Mouse (Mus musculus) kidney, postnatal 14 days (tissue): ENCODE measurements around the gene Sult2b1.

Experiments
- DNase-seq: peaks from one replicate; pipeline ENCODE4 v3.0.0; 2022; ENCODE audit warnings: mixed read lengths

Gene Sult2b1

GRCm38 (mm10) chr7:45692364-45692763, 92.1 kb downstream of the Sult2b1 start:
- DNase-seq: no peak

- no peak for DNase-seq
Observed at GRCm38 (mm10) chr7:45689800-45690199, 94.7 kb downstream of the Sult2b1 start.

DNA sequence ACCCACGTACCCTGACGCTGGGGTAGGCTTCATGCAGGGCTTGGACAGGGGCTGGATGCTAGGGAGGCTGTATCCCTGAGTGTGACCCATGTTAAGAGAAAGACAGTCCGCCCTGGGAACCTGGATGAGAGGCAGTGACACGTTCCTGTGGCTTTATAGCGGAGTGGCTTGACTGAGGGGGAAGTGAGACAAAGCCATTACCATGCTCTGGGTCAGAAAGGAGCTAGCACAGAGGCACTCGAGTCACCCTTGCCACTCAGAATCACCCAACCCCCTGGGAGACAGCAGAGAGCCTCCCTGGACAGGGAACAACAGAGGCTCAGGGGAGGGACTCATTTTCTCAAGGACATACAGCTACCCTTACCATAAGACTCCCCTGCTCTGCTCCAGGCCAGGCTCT, 95.4 kb downstream of the Sult2b1 start:
- no peak for DNase-seq

DNA sequence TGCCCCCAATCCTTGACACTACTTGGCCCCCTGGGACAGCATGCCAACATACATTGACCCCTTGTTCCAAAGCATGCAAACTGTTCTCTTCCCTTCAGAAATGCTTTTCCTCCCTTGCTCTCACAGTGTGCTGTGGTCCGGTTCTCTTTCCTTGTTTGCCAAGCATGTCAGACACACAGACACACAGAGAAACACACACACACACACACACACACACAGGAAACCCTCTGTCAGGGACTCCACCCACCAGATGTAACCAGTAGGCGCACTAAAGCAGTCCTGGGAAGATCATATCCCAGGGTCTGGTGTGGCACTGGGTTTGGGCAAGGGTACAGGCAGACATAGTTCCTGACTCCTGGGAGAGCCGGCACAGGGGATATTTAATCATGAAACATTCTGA, 97.6 kb downstream of the Sult2b1 start:
- DNase-seq: no peak

DNA sequence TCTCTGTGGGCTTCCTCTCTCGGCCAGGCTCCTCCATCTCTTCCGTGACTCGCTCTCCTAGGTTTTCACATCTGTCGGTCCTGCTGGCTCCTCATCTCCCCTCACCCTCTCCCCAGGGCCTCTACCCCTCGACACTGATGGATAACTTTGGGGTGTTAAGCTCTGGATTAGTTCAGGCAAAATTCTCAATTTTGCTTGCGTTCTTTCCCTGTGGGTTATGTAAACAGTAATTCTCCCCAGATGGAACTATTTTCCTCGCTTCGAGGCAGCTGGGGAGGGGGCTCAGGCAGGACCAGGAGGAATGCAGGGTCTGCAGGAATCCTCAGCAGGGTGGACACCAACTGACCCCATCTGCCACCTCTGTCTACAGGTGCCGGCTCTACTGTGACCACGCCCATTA, 98.7 kb downstream of the Sult2b1 start:
- DNase-seq: no peak

DNA sequence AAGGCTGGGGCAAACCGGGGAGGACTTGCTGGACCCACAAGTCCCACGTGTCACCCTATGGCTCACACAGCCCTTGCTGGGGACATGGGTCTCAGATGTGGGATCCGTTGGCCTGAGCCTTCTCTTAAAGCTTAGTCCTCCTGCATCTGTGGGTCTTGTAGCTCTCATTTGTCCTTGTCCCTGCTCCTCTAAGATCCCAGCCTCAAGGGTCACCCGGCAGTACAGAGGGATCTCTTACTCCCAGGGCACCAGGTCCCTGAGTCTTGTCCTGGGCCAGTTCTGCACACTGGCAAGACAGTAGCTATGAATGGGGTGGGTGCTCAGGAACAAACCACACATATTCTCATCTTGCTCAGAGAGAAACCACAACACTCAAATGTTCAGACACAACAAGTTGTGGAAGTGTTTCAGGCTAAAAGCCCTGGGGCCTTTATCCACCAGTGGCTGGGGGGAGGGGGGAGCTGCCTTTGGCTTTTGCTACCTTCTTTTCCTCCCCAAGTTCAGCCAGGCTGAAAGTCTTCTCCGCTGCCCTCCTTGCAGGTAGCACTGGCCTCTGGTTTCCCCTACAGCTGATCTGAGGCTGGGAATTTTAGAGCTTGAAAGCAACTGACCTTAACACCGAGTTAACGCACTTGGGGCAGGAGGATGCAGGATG, 100.9 kb downstream of the Sult2b1 start, which contains the start of gene Ntn5:
Gene Ntn5 (plus strand): TSS at position 627 of the 655 bp plus-strand sequence.
- DNase-seq: no peak

DNA sequence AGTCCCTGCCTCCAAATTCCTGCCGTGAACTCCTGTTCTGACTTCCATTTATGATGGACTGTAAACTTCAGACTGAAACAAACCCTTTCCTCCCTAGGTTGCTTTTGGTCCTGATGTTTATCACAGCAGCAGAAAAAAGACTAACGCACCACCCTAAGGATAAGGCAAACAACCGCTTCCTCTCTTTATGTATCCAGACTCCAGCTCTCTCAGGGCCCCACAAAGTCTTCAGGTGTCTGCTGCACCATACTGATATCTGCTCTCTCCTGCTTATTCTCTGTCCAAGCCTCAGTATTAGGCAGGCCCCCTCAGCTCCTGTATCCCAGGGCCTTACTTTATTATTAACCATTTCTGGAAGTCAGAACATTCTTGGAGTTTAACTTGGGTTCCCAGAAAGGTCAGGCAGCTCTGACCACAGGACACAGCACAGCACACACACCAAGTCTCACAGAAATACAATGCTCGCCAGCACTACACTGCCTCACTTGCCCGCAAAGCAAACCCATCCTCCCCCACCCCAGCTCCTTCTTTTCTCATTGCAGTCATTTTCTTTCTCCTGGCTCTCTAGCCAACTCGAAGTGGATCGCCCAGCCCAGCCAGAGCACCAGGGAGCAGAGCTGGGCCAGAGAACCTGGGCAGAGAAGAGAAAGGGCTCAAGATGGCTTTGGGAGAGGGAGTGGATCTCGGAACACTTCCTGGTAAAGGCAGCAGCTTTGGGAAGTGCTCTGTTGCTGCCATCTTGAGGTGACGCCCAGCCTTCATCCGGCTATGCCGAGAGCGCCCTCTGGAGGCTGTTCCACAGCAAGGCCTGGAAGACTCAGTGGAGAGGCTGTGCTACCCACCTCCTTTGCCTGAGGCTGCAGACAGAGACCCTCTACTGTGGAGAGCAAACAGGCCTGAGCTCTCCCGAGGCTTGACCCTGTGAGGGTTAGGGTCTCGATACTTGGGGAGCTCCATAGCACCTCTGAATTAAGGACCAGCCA, 102.0 kb downstream of the Sult2b1 start:
- DNase-seq: peak; percentile 91

DNA sequence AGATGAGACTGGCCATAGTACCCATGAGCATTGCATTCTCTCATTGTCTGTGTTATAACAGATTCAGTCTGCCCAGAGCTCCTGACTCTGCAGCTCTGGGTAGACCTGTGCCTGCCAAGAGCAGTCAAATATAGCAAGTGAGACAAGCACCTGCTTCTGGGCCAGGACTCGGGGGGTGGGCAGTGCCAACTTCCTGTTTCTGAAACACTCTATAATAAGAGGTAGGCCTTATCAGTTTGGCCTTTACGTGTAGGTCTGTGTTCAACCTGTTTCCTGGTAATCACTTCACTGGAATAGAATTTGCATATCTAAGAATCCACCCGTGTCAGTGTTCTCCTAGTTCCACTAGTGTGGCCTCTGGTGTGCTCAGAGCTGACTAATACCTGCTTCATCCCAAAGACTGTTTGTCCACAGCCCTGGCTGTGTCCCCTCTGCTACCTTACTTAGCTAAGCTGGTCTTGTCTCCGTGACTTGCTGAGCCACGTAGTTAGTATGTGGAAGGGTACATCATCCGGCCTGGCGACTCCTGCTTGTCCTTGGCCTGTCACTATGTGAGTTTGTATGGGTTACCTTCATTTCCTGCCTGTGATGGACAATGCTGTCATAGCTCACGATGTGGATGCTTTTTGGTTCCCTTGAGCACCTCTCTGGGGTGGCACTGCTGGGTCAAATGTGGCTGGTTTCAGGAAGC, 103.3 kb downstream of the Sult2b1 start:
- DNase-seq: no peak
